ENCODE assay signal across 13 mouse cellular contexts in the genomic region with DNA sequence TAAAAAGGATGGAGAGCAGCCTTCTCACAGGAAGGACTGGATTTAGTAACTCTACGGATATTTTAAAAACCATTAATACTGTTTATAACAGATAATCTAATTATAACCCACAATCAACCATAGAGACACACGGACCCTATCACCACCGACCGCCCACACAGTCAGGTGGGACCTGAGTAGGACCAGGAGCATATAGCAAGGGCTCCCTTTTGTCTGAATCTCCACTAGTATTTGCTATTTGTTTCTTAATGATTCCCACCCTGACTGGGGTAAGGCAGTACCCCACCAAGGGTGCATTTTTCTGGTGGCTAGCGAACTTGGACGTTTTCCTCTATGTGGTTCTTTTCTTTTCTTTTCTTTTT.
DNase-seq lines count a peak whose midpoint lies in the region; ATAC-seq lines count a peak whose summit lies in the region.
"Had no signal": no experiment of that assay in that cellular context is flagged by ENCODE, and none has a peak within 500 bp of the region (broad histone marks: within the 10 kb centered on the region; RNA-seq: fewer than 3 reads in every experiment).

No protein-coding gene starts in this region.

- H3K36me3 ChIP-seq in forebrain, embryonic 12.5 days (replicated peaks) = no peaks in the 10 kb centered on the region
- no peaks in the 10 kb centered on the region for H3K36me3 ChIP-seq in forebrain, embryonic 11.5 days (ENCODE audit: control insufficient read depth, insufficient read depth, low read length)
- no peaks in the 10 kb centered on the region for H3K36me3 ChIP-seq in lung, embryonic 16.5 days (ENCODE audit: control insufficient read depth, insufficient read depth, low read length)
- H3K36me3 ChIP-seq in hindbrain, embryonic 12.5 days = no peaks in the 10 kb centered on the region
- no peaks in the 10 kb centered on the region for H3K36me3 ChIP-seq in midbrain, embryonic 16.5 days (ENCODE audit: control insufficient read depth, insufficient read depth, low read length)
- H3K36me3 ChIP-seq: kidney, embryonic 15.5 days; limb, embryonic 13.5 days had no signal

- no peaks in the 10 kb centered on the region for H3K4me1 ChIP-seq in forebrain, embryonic 12.5 days
- H3K4me1 ChIP-seq in forebrain, embryonic 11.5 days (replicated peaks; ENCODE audit: control insufficient read depth, insufficient read depth, low read length) = no peaks in the 10 kb centered on the region
- H3K4me1 ChIP-seq in lung, embryonic 16.5 days (replicated peaks; ENCODE audit: control insufficient read depth, insufficient read depth, low read length) = no peaks in the 10 kb centered on the region
- H3K4me1 ChIP-seq in hindbrain, embryonic 12.5 days = no peaks in the 10 kb centered on the region
- no peaks in the 10 kb centered on the region for H3K4me1 ChIP-seq in midbrain, embryonic 16.5 days (ENCODE audit: control insufficient read depth, insufficient read depth, low read length)
- H3K4me1 ChIP-seq: limb, embryonic 13.5 days had no signal

- ATAC-seq in forebrain, embryonic 12.5 days (ENCODE audit: low FRiP score) = peak; percentile 44; the same call in 1 of the 2 replicates
- no peak for ATAC-seq in forebrain, embryonic 11.5 days (replicated peaks; ENCODE audit: low FRiP score)
- peak; percentile 7; the same call in 1 of the 2 replicates for ATAC-seq in lung, embryonic 16.5 days (ENCODE audit: low read depth)
- peak; percentile 46; the same call in 1 of the 2 replicates for ATAC-seq in hindbrain, embryonic 12.5 days (ENCODE audit: low FRiP score)
- ATAC-seq in midbrain, embryonic 16.5 days = peak; percentile 39

- DNase-seq in forebrain, embryonic 11.5 days (ENCODE audit: low spot score) = no peak
- DNase-seq in lung, postnatal 25 days (ENCODE audit: low spot score) = no peak
- DNase-seq in adrenal gland, adult (ENCODE audit: inconsistent age in 2 of 2, low spot score in 1 of 2) = no peak

- no peaks in the 10 kb centered on the region for H3K27me3 ChIP-seq in forebrain, embryonic 12.5 days
- H3K27me3 ChIP-seq in forebrain, embryonic 11.5 days (ENCODE audit: control insufficient read depth, insufficient read depth, low read length) = no peaks in the 10 kb centered on the region
- H3K27me3 ChIP-seq in lung, embryonic 16.5 days (ENCODE audit: control insufficient read depth, insufficient read depth, low read depth, low read length) = no peaks in the 10 kb centered on the region
- no peaks in the 10 kb centered on the region for H3K27me3 ChIP-seq in hindbrain, embryonic 12.5 days
- H3K27me3 ChIP-seq in midbrain, embryonic 16.5 days (ENCODE audit: control insufficient read depth, insufficient read depth, low read depth, low read length) = no peaks in the 10 kb centered on the region
- H3K27me3 ChIP-seq: kidney, embryonic 15.5 days had no signal

- no peak overlapping the region for H3K4me2 ChIP-seq in forebrain, embryonic 12.5 days
- H3K4me2 ChIP-seq in forebrain, embryonic 11.5 days (ENCODE audit: low read depth, low read length, severe bottlenecking) = no peak overlapping the region
- no peak overlapping the region for H3K4me2 ChIP-seq in lung, embryonic 16.5 days (ENCODE audit: low read depth, low read length)
- no peak overlapping the region for H3K4me2 ChIP-seq in hindbrain, embryonic 12.5 days (replicated peaks)
- peak overlapping the region; percentile 31; the same call in 1 of the 2 replicates for H3K4me2 ChIP-seq in midbrain, embryonic 16.5 days (ENCODE audit: low read length)
- H3K4me2 ChIP-seq: kidney, embryonic 15.5 days; limb, embryonic 13.5 days had no signal

- H3K9ac ChIP-seq in forebrain, embryonic 12.5 days = no peak overlapping the region
- no peak overlapping the region for H3K9ac ChIP-seq in forebrain, embryonic 11.5 days (ENCODE audit: low read length)
- no peak overlapping the region for H3K9ac ChIP-seq in lung, embryonic 16.5 days (ENCODE audit: low read length)
- H3K9ac ChIP-seq in hindbrain, embryonic 12.5 days = no peak overlapping the region
- H3K9ac ChIP-seq in midbrain, embryonic 16.5 days (ENCODE audit: low read depth, low read length) = no peak overlapping the region
- H3K9ac ChIP-seq: kidney, embryonic 15.5 days; limb, embryonic 13.5 days; liver, embryonic 14.5 days had no signal

- no peak overlapping the region for H3K4me3 ChIP-seq in forebrain, embryonic 12.5 days (replicated peaks)
- H3K4me3 ChIP-seq in forebrain, embryonic 11.5 days (ENCODE audit: low read depth, low read length) = no peak overlapping the region
- no peak overlapping the region for H3K4me3 ChIP-seq in lung, embryonic 16.5 days (ENCODE audit: low read length)
- H3K4me3 ChIP-seq in hindbrain, embryonic 12.5 days = no peak overlapping the region
- no peak overlapping the region for H3K4me3 ChIP-seq in midbrain, embryonic 16.5 days (ENCODE audit: low read depth, low read length)
- H3K4me3 ChIP-seq: heart, adult 2 months; kidney, embryonic 15.5 days; layer of hippocampus, adult 2 months; limb, embryonic 13.5 days; myocyte had no signal

- no peak overlapping the region for H3K27ac ChIP-seq in forebrain, embryonic 12.5 days
- no peak overlapping the region for H3K27ac ChIP-seq in forebrain, embryonic 11.5 days (ENCODE audit: low read depth, low read length)
- H3K27ac ChIP-seq in lung, embryonic 16.5 days (ENCODE audit: low read length) = no peak overlapping the region
- H3K27ac ChIP-seq in hindbrain, embryonic 12.5 days = no peak overlapping the region
- no peak overlapping the region for H3K27ac ChIP-seq in midbrain, embryonic 16.5 days (ENCODE audit: low read length)
- H3K27ac ChIP-seq: heart, adult 2 months; kidney, embryonic 15.5 days; layer of hippocampus, adult 2 months; limb, embryonic 13.5 days; liver, embryonic 14.5 days had no signal

- 76% methylated on average over 6 of the region's 6 CpGs for WGBS in forebrain, embryonic 12.5 days
- WGBS in forebrain, embryonic 11.5 days = 63% methylated on average over 6 of the region's 6 CpGs
- 62% methylated on average over 6 of the region's 6 CpGs for WGBS in lung, embryonic 16.5 days
- 74% methylated on average over 6 of the region's 6 CpGs for WGBS in hindbrain, embryonic 12.5 days
- WGBS in midbrain, embryonic 16.5 days = 80% methylated on average over 6 of the region's 6 CpGs

- no peaks in the 10 kb centered on the region for H3K9me3 ChIP-seq in forebrain, embryonic 12.5 days
- no peaks in the 10 kb centered on the region for H3K9me3 ChIP-seq in forebrain, embryonic 11.5 days (ENCODE audit: control insufficient read depth, low read length)
- no peaks in the 10 kb centered on the region for H3K9me3 ChIP-seq in lung, embryonic 16.5 days (ENCODE audit: control insufficient read depth, low read length)
- no peaks in the 10 kb centered on the region for H3K9me3 ChIP-seq in hindbrain, embryonic 12.5 days (replicated peaks)
- H3K9me3 ChIP-seq in midbrain, embryonic 16.5 days (replicated peaks; ENCODE audit: control insufficient read depth, low read length, poor library complexity, severe bottlenecking) = no peaks in the 10 kb centered on the region
- H3K9me3 ChIP-seq: kidney, embryonic 15.5 days; limb, embryonic 13.5 days had no signal
